Mouse (Mus musculus): ENCODE measurements around the gene 4930469K13Rik.
"Not testable (repeated sequence)": the region's sequence is repeated elsewhere in the genome, so short reads cannot be mapped to it uniquely, and the experiment has no call there.

Gene 4930469K13Rik

DNA sequence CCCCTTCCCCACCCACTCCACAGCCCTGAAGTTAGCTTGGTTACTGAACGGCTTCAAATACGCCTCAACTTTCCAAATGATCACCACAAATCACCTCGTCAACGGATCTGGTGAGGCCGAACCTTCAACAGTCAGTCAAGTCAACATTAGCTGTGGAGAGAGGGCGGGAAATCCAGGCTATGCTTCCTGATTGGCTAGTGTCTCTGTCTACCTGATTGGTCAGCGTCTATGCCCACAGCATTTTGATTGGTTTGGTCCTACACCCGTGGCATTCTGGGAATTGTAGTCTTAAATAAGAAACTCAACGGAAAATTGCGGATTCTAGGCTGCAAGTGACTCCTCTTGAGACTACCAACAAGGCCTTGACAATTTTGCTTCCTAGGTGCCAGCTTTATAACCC, at the start of gene 4930469K13Rik:
4930469K13Rik (minus strand) TSS at position 133 of the 400 bp plus-strand sequence.
- DNase-seq (ENCODE audit: low spot score in 2 of 2) = no peak

DNA sequence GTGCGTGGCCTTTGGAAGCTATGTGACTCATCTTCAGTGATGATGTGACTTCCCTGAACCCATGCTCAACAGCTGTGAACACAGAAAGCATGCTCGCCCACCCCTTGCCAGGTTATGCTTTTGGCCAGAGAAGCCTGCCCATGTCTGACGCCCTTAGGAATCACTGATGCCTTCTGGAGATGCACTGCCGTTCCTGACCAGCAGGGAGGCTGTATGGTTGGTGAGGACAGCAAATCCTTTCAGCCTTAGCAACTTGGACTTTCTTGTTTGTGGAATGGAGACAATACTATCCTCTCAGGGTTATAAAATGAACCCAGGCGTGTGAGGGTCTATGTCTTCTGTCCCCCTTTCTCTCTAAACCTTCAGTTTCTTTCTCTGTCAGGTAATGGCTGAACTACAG, 48.6 kb upstream of the 4930469K13Rik start:
- no peak for DNase-seq (ENCODE audit: low spot score in 2 of 2)

DNA sequence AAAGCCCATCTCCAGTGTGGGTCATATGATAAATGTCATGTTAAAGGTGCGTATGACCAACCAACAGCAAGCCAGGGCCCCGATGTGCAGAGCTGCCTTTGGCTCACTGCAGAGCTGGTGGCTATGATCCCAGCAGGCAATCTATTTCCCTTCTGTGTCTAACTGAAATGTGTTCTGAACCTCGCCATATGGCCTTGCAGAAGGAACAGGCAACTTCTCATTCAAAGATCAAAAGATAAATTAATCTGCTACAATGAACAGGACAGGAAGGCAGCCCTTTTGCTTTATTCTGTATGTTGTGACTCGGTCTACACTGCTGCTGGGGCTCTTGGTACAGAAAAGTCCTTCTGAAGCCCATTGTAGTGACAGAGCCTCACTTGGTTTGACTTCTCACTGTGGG, 46.1 kb upstream of the 4930469K13Rik start:
- no peak for DNase-seq (ENCODE audit: low spot score in 2 of 2)

DNA sequence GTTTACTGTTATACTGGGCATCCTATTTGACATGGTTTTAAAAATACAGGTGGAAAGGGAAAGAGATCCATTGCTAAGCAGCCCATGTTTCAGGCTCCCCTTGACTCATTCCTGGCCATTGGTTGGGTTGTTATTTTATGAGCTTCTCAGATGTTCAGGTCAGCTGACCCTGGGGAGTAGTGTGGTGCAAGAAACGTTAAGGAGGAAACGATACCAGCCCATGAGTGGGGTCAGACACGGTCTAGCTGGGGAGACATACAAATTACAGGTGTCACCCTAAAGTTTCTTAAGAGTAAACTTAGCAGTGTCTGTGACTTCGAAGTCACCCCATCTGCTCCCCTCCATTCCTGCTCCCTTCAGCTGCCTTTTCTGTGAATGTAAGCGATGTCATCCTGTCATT, 45.6 kb upstream of the 4930469K13Rik start:
- no peak for DNase-seq (ENCODE audit: low spot score in 2 of 2)

DNA sequence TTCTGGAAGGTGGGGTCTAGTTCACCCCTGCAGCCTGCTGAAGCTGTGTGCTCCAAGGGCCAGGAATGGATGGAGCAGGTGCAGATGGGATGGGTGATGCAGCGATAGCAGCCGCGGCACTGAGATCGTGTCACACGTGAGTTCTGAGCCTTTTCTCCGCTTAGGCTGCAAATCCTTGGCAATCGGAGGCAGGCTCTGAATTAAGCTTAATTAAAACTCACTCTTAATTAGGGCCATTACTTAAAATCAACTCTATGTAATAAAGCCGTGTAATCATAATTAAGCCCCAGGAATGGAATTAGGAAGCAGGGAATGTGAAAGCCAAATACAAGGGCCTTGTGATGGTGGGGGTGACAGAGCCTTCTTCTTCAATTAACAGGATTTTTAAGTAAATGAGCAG, 40.9 kb upstream of the 4930469K13Rik start:
- DNase-seq (ENCODE audit: low spot score in 2 of 2) = no peak

DNA sequence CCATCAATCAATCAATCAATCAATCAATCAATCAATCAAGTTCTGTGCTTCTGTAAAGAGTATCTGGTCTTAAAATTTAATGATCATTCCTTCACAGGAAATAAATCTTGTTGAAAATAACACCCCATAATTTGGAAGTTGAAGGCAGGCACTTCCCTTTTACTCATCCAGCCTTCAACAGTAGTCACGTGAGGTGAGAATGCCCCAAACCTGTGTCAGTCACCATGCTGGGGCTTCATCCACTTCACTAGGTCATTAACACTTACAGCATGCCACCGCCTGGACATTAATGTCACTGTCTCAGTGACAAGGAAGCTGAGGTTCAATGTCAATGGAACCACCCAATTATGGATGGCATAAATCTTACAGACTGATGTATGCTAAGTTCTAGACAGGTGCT, 30.1 kb upstream of the 4930469K13Rik start:
- no peak for DNase-seq (ENCODE audit: low spot score in 2 of 2)

DNA sequence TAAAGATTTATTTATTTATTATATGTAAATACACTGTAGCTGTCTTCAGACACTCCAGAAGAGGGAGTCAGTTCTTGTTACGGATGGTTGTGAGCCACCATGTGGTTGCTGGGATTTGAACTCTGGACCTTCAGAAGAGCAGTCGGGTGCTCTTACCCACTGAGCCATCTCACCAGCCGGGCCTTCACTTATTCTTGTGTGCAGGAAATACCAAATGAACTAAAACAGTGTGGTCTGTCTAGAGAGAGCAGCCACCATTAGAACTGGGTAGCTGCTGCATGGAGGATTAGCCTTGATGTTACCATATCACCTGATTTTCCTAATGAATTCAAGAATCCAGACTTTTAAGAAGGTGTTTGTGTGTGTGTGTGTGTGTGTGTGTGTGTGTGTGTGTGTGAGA, 27.4 kb upstream of the 4930469K13Rik start:
- DNase-seq (ENCODE audit: low spot score in 2 of 2) = not testable (repeated sequence)

DNA sequence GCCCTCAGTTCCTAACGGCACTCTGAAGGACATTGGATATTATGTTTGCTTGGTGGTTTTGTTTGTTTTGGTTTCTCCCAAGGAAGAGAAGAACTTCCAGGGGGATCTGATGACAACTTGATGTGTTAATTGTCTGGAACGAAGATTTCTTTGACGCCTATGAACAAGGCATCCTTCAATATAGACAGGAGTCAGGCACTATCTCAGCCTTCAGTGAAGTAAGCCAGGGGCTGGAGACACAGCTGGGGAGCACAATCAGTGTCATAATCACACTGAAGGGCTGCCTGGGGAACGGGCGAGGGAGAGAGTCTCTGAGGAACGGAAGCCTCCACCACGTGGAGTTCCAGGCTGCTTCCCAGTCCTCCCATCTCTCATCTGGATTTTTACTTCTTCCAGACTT, 26.5 kb upstream of the 4930469K13Rik start:
- DNase-seq (ENCODE audit: low spot score in 2 of 2) = no peak

DNA sequence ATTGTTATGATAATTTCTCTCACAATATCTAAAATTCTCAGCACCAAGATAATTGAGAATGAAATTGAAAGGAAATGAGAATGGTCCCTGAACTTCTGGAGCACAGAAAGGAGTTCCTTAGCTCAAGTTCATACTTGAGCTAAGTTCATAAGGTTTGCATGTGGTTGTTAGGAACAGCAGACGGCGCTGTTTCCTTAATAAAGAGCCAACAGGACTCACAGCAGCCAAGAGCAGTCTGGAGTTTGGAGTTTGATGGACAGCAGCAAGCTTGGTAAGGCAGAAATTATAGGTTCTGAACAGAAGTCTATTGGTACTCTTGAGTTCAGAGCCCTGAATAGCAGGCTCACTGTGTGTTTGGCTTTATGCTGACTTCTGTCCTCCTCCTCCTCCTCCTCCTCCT, 24.8 kb upstream of the 4930469K13Rik start:
- peak in 1 of 2 experiments; percentile 16 for DNase-seq (ENCODE audit: low spot score in 2 of 2)

DNA sequence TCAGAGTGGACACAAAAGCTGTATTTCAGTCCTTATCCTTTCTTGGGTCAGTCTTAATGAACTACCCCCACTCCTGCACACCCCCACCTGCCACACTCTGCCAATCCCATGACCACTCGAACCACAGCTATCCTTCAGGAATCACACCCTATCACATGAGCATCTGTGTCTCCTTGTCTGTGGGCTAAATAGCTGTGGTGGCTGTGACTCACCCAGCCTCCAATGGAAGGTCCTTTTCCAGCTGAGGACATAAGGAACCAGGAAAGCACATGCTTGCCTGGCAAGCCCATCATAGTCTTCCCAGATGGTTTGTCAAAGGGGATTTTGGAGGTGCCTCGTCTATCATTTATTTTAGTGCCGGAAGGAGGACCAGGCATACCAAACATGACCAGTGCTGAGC, 20.0 kb upstream of the 4930469K13Rik start:
- DNase-seq (ENCODE audit: low spot score in 2 of 2) = no peak

DNA sequence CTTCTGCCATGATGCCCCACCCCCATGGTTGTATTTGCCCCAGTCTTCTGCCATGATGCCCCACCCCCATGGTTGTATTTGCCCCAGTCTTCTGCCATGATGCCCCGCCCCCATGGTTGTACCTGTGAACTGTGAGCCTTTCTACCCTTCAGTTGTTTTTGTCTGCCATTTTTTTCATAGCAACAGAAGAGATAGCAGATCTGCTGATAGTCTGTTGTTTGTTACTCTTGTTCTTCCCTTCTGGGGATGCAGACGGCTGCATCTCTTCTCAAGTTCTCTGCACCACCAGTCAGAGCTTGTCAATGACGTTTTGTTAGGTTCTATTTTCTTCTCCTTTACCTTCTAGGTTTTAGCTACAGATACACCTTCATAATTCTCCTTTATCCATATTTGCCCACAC, 19.2 kb upstream of the 4930469K13Rik start:
- no peak for DNase-seq (ENCODE audit: low spot score in 2 of 2)

DNA sequence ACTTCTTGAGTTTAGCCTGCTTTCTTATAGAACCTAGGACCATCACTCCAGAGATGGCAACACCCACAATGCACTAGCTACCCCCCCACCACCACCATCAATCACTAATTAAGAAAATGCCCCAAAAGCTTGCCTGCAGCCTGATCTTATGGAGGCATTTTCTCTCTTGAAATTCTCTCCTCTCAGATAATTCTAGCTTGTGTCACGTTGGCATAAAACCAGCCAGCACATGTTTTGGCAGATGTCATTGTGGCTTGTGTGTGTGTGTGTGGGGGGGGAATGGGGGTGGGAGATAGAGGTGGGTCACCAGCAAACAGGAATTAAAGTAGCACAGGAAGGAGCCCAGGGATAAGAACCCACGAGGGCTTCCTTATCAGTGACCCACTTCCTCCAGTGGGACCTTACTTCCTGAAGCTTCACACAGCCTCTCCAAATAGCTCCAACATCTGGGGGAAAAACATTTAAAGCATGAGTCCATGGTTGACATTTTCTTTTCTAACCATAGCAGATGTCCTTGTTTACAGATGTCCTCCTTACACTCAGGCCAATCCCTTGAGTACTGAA, 18.3 kb upstream of the 4930469K13Rik start:
- no peak for DNase-seq (ENCODE audit: low spot score in 2 of 2)

DNA sequence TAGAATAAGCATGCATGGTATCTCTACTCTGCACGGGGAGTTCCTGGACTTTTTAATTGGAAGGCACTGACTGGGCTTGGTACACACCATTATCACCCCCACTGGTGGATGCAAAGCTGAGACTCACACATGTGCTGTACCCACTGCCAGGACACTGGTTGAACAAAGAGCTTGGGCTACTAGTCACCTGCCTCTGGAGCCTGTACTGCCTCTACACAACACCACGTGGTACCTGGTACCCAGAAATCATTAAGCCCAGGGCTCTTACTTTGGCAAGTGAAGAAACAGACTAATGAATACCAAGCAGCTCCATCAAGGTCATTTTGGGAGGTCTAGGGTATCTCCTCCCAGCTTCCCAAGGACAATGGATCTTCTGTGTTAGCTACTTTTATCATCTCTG, 15.4 kb upstream of the 4930469K13Rik start:
- DNase-seq (ENCODE audit: low spot score in 2 of 2) = no peak

DNA sequence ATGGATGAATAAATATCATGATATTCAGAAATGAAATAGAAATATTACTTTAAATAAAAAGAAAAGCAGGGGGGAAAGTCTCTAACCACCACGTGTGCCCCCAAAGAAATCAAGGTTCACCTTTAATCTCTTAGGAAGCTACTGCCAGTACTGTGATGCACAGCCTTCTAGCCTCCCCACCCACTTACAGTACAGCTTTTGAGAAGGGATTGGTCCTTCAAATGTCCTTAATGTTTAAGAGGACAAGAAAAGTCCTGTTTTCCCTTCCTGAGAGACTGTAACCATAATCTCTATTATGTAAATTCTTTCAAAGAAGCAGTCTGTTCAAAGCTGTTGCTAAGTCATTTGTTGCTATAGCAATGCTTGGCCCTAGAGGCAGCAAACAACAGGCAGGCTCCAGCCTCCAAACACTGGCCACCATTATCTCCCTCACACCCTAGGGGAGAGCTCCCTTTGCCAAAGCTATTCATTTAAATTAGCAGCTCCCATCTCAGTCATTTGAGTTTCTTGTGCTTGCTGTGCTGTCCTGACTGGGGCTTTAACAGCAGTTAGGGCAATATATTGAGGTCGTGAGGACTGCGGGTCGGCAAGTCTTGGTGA, 14.5 kb upstream of the 4930469K13Rik start:
- DNase-seq (ENCODE audit: low spot score in 2 of 2) = no peak

DNA sequence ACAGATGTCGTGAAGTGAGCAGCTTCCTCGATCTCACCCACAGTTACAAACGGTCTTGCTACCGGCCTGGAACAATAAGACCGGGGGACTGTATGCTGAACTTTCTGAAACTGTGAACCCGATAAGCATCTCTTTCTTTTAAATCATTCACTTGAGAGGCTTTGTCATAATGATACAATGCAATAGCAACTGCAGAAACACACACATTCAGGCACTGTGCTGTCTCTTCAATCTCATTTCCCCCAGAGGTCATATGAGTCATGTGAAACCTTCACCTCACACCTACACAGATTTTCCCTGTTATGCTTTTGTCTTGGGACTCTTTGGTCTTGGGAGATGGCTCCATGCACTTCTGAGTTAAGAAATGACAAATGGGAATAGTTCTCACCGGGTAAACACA, 13.6 kb upstream of the 4930469K13Rik start:
- no peak for DNase-seq (ENCODE audit: low spot score in 2 of 2)

DNA sequence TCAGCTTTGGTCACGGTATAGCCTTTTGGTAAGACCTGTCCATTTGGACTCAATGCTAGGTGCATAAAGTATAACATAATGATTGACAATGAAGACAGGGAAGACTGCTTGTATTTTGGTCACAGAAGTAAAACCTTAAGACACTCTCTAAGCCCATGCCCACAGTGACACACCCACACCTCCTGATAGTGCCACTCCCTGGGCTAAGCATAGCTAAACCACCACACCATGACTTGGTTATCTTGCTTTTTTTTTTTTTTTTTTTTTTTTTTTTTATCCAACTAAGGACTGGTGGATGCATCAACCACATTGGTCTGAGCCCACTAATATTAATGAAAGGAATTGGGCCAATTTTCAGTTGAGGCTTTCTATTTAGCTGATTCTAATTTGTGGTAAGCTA, 10.9 kb upstream of the 4930469K13Rik start:
- no peak for DNase-seq (ENCODE audit: low spot score in 2 of 2)

DNA sequence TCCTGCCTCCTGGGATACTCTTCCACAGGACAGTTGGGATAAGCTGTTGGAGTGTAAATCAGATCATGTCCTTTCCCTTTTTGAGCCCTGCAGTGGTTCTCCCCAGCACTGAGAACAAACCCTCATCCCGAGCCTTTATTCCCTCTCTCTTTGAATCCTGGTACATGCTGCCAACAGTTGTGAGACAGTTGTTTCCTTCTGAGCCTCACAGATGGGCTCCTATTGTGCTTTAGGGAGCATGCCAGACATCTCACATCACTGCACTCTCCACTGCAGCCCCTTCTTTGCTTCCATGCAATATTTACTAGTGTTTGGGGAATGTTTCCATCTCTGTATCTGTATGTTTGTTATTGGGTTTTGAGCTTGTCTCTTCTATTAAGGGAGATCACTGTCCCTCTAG, 6.6 kb upstream of the 4930469K13Rik start:
- no peak for DNase-seq (ENCODE audit: low spot score in 2 of 2)

DNA sequence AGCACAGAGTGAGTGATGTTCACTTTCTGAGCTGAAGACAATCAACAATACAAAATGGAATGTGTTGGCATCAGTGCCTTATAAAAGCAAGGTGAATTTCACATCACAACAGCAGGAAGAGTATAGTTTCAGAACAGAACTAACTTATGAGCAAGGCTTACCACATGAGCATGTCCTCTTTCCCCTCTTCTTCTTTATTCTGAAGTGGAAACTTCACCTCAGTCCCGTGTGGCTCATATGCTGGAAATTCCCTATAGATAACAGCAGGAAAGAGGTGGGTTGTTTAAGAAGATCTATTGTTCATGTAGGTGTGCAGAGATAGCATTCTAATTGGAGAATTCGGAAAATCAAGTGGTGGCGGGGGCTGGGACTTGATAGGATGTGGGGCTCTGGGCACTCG, 3.5 kb upstream of the 4930469K13Rik start:
- DNase-seq (ENCODE audit: low spot score in 2 of 2) = no peak

DNA sequence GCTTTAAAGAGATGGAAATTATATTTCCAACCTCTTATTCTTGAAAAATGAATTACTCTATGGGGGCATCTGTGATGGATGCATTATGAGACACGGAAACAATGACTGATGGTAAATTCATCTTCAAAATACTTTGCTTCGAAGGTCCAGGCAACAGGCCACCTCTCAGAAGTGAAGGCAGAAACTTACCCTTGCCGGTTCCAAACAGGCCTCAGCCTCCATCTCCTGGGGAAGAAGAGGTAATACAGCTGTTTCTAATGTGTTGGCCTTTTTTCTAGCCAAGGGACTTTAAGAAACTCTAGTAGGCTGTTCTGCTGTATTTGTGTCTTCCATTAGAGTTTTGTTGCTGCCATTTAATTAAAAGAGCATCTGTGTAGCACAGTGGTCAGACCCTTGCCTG, 11.3 kb downstream of the 4930469K13Rik start:
- DNase-seq (ENCODE audit: low spot score in 2 of 2) = no peak

DNA sequence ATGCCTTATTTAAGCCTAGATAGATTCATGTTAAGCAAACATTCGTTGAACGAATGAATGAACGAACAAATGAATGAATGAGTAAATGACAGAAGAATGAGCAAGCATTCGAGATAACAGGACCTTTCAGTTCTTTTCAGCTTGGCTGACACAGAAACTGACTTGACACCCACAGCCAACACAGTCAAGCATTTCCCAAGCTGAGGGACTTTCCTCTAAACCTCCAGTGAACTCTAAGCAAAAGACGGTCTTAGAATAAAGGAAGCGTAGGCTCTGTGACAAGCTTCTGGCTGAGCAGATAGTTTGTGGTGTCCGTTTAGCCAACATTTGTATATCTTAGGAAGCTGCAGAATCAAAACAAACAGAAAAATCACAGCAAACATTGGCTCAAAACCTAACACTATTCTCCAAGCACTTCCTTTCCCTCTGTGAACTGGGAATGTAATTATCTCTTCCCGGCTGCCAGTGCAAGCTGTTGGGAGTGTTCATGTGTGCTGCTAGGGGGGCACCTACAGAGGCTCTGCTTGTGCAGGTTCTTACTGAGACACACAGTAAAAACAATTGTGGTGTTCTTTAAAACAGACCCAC, 12.1 kb downstream of the 4930469K13Rik start:
- DNase-seq (ENCODE audit: low spot score in 2 of 2) = no peak

DNA sequence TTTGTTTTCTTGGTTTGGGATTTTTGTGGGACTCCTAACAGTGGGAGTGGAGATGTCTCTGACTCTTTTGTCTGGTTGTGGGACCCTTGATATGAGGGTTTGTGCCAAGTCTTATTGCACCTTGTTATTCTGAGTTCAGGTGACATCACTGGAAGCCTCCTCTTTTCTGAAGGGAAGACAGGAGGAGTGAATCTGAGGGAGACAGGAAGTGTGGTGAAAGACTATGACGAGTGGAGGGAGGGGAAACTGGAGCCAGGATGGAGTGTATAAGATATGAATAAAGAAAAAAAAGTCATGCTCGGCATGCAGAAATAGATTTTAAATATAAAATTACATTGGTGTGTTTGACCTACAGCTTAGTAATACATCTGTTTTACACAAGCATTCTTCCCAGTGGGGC, 13.7 kb downstream of the 4930469K13Rik start:
- no peak for DNase-seq (ENCODE audit: low spot score in 2 of 2)

DNA sequence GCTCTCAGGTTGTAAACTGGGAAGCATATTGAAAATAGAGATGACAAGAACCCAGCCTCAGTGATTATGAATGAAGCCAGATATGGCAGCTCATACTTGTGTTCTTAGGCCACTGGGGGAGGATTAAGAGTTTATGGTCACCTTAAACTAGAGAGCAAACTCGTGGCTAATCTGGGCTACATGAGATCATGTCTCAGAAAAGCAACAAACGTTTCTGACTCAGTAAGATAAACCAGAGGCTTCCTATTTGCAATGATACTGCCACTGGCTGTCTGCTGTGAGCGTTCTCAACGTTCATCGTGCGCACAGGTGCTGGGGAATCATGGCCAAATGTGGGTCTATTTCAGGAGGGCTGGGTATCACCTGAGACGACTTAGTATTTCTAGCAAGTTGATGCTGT, 14.6 kb downstream of the 4930469K13Rik start:
- DNase-seq (ENCODE audit: low spot score in 2 of 2) = no peak

DNA sequence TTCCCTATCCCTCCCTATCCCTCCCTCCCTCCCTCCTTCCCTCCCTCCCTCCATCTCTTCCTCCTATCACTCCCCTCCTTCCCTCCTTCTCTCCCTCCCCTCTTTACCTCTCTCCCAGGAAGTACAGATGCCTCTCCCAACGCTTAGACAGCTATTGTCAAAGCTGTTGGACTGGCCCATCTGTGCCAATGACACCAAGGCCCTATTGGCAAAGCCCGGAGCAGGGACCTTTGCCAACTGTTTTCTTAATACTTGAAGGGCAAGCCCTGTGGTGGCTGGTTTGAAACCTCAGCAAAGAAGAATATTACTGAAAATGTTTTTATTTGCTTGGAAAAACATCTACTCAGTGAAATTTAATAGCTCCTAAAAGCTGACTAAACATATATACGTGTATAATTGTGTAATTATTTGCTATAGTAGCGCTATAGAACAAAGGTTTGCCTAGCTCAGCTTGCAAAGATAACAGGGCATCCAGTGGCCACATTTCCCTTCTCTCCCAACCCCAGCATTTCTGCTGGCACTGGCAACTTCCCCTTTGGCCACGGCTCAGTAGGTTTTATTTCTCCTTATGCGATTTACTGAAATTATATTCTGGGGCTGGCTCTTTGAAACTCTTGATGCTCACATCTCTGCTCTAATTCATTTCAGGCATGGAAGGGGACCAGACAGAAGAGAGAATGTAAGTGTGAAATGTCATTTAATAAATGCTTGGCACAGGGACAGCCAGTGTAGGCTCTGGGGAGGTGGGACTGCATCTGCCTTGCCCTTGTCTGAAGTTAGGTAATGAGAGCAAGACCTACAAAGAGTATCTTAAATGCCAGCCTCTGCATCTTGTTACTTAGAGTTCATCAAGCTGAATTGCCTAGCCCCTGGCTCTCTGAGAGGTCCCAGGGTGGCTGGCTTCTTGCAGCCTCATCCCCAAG, 18.6 kb downstream of the 4930469K13Rik start:
- no peak for DNase-seq (ENCODE audit: low spot score in 2 of 2)

All from spleen, postnatal 10 days (tissue).